Mouse (Mus musculus): ENCODE measurements around the gene Cfd. TPM values are rescaled to one million over a fixed set of nuclear protein-coding genes. Genes with fewer than 3 reads are reported as not detected.

Cfd gene
- total RNA-seq, 2 experiments from 2014 or later: not detected

GRCm38 (mm10) chr10:79928030-79928694 is 37.5 kb downstream of the Cfd start:
- no peak for ATAC-seq (replicated peaks; ENCODE audit: low FRiP score, poor library complexity, severe bottlenecking)

GRCm38 (mm10) chr10:79928907-79929701 is 38.5 kb downstream of the Cfd start:
- no peak for ATAC-seq (replicated peaks; ENCODE audit: low FRiP score, poor library complexity, severe bottlenecking)

GRCm38 (mm10) chr10:79929967-79930825 is 39.5 kb downstream of the Cfd start:
- ATAC-seq (replicated peaks; ENCODE audit: low FRiP score, poor library complexity, severe bottlenecking): no peak

GRCm38 (mm10) chr10:79930826-79931186 is 40.2 kb downstream of the Cfd start:
- ATAC-seq (replicated peaks; ENCODE audit: low FRiP score, poor library complexity, severe bottlenecking): no peak

GRCm38 (mm10) chr10:79931797-79932196 is 41.1 kb downstream of the Cfd start:
- no peak for ATAC-seq (replicated peaks; ENCODE audit: low FRiP score, poor library complexity, severe bottlenecking)

- no peak for ATAC-seq (replicated peaks; ENCODE audit: low FRiP score, poor library complexity, severe bottlenecking)
Observed at GRCm38 (mm10) chr10:79932736-79933135, 42.1 kb downstream of the Cfd start.

GRCm38 (mm10) chr10:79933145-79933679 is 42.6 kb downstream of the Cfd start:
- ATAC-seq (replicated peaks; ENCODE audit: low FRiP score, poor library complexity, severe bottlenecking): no peak

- no peak for ATAC-seq (replicated peaks; ENCODE audit: low FRiP score, poor library complexity, severe bottlenecking)
Observed at GRCm38 (mm10) chr10:79933861-79934260, 43.2 kb downstream of the Cfd start.

- ATAC-seq (replicated peaks; ENCODE audit: low FRiP score, poor library complexity, severe bottlenecking): no peak
Observed at GRCm38 (mm10) chr10:79934272-79934721, 43.6 kb downstream of the Cfd start.

- no peak for ATAC-seq (replicated peaks; ENCODE audit: low FRiP score, poor library complexity, severe bottlenecking)
Observed at GRCm38 (mm10) chr10:79934794-79935569, 44.3 kb downstream of the Cfd start.

GRCm38 (mm10) chr10:79936284-79936910 is 45.7 kb downstream of the Cfd start:
- ATAC-seq (replicated peaks; ENCODE audit: low FRiP score, poor library complexity, severe bottlenecking): peak; percentile 20

- peak; percentile 86 for ATAC-seq (replicated peaks; ENCODE audit: low FRiP score, poor library complexity, severe bottlenecking)
Observed at GRCm38 (mm10) chr10:79936911-79937441, 46.3 kb downstream of the Cfd start.

- 0 out of 2 replicates have a peak, but pooled peaks have one; percentile 22 for ATAC-seq (replicated peaks; ENCODE audit: low FRiP score, poor library complexity, severe bottlenecking)
Observed at GRCm38 (mm10) chr10:79937775-79938526, 47.3 kb downstream of the Cfd start.

- no peak for ATAC-seq (replicated peaks; ENCODE audit: low FRiP score, poor library complexity, severe bottlenecking)
Observed at GRCm38 (mm10) chr10:79940749-79941148, 50.1 kb downstream of the Cfd start.

Data from erythroid progenitor cell, adult 5-6 weeks (primary cell).